Mouse (Mus musculus): Measurements from ENCODE around the gene Fbxw8.

Gene Fbxw8

DNA sequence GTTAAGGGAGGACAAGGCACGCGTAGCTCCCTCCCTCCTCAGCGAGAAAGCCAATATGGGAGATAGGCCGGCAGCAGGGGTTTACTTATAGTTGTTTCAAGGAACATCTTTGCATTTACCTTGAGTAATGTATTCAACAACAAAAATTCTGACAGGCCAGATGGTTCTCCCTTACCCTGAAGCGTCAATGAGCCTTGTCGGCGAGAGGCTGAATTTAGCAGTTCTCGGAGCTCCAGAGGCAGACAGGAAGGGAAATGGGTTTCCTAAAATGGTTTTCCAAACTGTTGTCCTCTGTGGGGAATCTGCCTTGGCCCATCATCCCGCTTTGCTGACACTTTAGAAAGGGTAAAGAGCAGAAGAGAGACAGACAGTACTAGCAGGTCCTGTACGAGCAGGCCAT lies 48.6 kb downstream of the Fbxw8 start:
- DNase-seq, result peak in 1 of 2 experiments; percentile 27

DNA sequence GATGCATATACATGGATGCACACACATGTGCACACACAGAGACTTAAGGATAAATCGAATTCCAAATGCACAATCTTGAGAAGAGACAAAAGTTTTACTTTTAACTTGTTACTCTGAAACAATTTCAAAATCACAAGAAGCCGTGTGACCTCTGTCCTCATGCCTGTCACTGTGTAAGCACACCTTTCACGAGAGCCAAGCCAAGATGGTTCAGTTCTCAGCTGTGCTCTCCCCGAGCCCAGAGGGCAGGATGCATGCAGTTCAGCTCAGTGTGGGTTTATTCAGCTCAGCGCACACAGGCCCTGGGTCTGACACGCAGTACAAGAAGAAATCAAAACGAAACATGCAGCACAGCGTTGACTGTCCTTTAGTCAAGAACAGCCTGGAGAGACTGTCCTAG lies 49.7 kb downstream of the Fbxw8 start:
- no peak for DNase-seq

DNA sequence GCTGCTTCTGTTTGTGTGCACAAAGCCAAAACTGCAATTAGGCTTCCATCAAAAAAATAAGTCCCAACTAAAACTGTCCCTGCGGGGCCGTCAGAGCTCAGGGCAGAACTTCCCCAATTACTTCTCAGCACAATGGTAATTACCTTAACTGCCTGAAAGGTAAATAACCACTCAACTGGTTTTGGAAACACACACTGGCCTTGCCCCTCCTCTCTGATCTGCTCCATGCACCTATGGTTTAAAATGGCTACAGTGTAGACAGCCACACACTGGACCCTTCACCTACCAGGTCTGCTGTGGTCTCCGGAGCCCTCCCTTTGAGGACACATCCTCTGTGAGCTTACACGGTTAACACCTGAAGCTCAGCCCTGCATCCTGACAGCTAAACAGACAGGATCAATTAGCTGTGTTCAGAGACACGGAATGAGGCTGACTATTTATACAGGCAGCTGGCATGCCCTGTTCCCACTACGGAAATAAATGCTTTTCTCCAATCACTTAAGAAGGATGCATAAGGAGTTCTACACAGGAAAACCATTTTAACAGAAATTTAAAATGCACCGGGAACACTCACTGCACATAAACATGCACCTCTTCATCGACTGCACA lies 55.3 kb downstream of the Fbxw8 start:
- DNase-seq, result no peak

DNA sequence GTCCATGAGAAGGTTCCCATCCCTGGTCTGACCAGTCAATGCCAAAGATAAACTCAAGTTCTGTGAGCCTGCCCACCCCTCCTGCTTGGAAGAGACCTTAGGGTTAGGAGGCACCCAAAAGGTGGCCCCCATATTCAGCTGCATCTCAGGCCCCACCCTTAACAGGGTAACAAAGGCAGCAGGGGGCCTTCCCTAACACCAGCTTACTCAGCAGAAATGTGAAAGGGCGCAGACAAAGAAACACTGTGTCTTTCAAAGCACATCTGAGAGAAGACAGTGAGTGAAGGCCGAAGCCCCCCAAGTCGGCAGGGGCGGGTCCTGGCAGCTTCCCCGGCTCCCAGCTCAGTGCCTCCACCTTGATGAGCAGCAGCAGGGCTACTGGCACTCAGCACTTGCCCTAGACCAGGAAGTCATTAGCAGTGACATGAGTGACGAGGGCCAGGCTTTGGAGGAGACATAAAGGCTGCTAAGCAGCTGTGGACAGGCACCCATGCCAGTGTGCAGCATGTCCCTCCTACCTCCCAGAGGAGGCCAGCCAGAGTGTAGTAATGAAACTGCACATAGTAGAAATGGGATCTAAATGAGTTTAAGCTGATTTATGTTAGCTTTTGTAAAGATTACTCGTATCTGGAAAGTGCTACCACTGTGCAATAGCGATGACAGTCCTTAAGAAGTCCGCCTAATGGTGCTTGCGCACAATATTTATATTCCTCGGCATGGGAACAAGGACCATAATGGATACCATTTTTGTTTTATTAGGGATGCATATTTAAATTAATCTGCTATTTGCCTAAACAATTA lies 56.0 kb downstream of the Fbxw8 start:
- no peak for DNase-seq

DNA sequence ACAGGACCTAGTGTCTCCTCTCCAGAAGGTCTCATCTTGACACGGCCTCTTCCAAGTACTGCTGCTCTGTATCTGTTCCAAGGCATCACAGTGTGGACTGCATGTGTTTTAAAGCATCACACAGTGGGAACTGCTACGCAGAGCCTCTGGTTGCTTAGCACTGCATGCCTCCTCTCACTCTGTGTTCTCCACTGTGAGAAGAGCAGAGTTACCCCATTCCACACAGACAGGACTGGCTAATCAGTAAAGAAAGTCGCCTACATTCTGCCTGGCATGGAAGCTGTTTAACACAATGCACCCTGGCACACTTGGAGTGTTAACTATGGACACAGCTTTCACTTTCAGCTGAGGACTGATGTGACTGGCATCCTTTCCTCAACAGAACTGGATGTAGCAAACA lies 58.9 kb downstream of the Fbxw8 start:
- no peak for DNase-seq

DNA sequence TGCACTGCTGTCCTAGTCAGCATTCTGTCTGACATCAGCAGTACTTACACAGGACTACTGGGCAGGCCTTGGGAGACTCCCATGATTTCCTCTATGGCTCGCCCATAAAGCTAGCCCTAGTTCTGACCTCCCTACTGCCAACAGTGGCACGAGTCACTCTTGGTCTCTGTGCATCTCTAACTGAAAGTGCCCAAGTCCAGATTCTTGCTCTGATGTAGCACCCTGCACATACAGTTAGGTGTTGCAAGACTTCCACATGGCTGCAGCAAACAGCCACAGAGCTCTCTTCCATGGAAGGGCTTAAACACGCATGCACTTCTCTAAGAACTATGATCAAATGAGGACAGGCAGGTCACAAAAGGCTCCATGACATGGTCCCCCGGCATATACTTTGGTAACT lies 59.4 kb downstream of the Fbxw8 start:
- DNase-seq, result no peak

DNA sequence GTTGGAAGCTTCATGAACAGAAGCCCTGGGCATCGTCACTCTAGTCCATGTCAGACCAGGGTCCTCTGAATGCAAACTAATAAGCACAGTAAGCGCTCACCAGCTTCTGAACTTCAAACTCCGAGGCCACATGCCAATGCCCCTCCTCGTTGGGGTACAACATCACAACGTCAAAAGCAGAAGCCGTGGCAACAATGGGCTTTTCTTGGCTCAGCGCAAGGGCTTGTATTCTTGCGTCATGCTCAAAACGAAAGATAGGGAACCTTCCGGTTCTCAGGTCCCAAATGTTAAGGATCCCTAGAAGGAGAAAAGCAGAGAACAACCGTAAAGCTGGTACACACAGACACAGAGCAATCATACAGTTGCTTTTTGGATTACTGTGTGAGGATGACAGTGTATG lies 59.8 kb downstream of the Fbxw8 start:
- no peak for DNase-seq

DNA sequence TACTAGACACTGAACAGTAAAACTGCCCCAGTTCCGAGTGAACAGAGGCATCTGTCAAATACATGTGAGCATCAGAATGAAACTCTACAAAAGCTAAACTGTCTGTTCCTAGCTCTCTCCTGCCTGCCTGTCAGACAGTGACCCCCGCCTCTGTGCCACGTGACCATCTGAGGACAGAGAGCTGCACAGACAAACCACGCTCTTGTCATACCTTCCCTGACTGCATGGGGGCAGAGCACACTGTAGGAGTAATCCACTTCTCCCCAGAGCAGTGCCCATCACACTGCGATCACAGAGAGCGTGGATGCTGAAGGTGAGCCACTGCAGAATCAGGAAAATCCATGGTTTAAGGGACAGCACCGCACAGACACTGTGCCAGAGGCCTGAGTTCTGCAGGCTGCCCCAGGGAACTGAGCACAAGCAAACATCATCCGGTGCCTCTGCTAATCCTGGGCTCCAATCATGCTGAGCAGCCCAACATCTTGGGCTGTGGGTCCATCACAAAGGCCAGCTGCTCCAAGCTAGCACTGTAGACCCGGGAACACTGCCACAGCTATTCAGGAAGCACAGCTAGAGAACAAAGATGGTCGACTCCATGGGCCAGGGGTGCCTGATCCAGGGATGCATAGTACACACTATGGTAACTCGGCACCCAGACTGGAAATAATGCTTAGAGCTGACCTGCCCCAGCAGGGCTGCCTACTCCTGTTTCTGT lies 61.8 kb downstream of the Fbxw8 start:
- DNase-seq, result peak; percentile 42 to 68

DNA sequence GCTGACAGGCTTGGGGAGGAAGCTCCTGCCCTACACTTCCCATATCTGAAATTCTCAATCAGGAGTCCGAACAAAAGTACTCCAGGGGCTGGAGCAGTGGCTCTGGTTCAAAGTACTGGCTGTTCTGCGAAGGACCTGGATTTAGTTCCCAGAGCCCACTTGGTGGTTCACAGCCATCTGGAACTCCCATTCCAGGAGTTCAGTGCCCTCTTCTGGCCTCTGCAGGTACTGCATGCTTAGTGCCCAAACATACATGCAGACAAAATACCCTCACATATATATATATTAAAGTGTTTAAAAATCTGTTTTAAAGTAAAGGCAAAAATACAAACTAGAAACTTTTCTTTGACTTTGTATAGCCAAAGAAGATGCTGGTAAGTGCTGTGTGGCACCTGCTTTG lies 64.4 kb downstream of the Fbxw8 start:
- peak in 1 of 2 experiments; percentile 65 for DNase-seq

DNA sequence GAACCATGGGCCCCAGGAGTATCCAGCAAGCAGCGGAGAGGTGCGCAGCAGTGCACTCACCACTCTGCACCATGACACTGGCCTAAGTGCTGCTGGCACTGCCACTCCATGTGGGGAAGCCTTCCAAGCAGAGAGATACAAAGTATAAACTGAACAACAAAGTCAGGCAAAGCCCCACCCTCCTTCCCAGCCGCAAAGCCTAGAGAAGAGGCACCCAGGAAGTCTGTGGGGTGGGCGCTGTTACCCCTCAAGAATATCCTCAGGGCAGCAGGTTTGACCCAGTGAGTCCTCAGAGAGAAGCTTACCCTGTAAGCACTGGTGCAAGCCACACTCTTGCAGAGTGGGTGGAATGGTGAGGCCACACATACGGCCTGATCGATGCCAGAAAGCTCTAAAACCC lies 65.2 kb downstream of the Fbxw8 start:
- DNase-seq, result no peak

DNA sequence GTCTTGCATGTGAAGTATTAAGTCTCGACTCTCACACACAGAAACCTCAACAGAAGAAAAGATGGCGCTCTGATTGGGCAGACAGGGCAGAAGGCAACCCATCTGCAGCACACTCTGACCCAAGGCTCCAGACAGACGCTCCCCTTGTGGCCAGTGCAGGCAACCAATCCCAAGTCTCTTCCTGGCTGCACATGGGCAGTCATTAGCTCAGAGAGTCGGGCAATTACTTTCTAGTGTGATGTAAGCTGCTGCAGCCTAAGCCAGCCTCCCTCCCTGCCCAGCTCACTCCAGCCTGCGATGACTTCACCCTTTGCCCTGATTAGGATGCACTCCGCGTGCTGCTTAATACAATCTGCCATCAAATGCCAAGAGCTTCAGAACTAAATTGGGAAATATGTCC lies 66.2 kb downstream of the Fbxw8 start:
- peak; percentile 71 to 72 for DNase-seq

DNA sequence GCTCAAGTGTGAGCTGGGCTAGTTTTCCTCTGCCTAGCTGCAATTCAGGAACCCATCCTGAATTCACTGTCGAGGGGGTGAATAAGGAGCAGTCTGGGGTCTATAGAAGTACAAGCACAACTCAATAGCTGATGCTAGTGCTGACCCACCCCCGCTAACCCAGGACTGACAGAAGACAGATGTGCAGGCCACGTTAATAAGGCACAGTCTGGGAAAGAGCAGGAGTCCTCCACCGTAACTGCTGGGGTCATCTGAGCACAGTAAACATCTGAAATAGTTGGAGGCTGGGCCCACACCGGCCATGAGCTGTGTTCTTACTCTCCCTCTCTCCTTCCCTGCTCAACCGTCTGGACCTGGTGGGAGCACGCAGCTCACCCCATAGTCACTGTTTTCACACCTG lies 68.3 kb downstream of the Fbxw8 start:
- no peak for DNase-seq

DNA sequence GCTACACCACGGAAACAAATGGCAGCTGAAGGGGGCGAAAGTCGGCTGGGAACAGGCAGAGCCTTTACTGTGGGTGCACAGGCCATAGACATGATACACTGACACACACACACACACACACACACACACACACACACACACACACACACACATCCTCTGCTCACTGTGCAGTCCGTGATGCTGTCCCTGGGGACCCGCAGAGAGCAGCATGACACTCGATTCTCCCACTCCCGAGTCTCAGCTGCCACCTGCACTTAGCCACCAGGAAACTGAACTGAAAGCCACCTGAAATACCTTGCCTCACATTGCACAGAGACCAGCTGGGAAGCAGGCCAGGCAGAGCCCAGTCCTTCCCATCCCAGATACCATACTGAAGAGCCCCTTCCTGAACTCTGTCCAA lies 70.0 kb downstream of the Fbxw8 start:
- peak in 1 of 2 experiments; percentile 38 for DNase-seq

DNA sequence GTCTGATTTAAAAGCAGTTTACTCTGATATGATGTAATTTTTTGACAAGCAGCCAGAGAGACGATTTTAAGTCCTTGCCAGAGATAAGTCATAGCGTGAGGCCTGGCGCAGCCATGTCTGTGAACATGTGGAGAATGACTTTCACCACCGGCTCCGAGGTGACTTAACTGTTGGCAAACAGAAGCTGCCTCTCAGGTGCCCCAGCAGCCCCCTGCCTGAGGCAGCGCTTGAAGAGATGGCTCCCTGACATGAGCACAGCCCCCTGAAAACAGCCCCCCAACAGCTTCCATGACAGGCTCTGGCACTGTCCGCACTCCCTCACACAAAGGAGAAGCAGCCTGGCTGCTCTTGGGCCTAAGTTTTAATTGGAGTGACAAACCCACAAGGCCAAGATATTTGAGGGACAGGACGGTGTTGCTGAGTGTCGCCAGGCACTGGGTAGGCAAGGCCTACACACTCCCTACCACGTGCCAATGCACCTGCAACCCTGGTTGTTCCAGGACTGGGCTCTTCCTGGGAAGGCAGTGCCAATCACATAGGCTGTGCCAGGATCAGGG lies 71.0 kb downstream of the Fbxw8 start:
- DNase-seq, result peak; percentile 33 to 46

DNA sequence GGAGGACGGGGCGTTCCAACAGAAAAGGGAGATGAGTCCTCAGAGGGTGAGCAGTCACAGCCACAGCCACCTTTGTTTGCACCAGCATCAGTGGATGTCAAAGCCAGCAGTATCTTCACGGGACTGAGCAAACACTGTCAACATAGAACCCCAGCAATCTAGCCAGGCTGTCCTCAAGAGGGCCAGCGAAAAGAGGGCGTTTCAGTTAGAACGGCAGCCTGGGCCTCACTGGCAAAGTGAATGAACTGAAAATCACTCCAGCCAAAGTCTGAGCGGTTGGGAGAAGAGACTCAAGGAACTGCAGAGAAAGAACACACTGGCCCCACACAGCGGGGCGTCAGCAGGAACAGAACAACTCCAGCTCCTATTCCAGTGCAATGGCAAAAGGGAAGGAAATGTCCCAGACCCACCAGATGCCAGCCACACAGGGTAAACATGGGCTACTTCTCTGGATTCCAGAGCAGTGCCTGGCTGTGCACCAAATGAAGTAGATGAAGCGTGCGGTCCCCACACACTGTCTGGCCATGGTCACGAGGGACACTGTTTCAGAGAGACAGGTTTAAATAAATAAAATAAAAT lies 72.1 kb downstream of the Fbxw8 start:
- peak; percentile 43 to 54 for DNase-seq

DNA sequence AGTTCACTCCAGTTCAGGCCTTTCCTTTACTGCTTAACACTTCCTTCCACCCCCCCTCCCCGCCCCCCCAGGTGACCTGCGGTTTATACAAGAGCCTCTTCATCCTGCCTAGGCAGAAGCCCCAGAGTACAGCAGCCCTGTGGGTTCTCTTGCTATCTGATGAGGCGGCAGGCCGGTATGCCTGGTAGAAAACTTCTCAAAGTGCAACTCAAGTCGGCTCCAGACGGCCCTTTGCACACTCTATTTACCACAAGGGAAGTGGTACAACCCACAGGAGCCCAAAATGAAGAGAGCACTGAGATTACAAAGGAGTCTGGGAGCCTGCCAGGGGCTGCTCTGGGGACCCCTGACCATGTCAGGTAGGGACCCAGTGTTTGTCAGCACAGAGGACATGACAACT lies 73.3 kb downstream of the Fbxw8 start:
- DNase-seq, result peak in 1 of 2 experiments; percentile 17

DNA sequence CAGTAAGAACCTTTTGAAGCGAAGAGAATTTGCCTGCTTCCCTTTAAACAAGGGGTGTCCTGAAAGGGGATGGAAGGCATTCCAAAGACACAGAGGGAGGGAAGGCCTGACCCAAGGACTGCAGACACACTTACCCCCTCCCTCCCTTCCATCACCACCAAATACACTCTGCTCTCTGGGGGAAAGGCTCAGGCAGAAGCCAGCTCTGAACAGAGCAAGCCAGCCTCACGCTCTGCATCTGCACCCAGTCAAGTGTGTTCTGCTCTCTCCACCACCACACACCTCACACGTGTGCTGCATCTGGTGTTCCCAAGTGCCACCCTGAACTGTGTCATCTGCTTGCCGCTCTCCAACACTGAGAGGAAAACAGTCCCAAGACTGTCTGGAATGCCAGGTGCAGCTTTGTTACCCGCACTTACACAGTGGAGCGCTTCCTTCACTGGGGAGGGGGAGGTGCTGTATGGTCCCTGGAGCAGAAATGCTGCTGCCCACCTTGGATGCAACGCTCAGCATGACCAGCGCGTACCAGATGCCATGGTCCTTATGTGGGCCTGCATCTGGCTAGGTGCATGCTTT lies 73.8 kb downstream of the Fbxw8 start:
- peak in 1 of 2 experiments; percentile 11 for DNase-seq

DNA sequence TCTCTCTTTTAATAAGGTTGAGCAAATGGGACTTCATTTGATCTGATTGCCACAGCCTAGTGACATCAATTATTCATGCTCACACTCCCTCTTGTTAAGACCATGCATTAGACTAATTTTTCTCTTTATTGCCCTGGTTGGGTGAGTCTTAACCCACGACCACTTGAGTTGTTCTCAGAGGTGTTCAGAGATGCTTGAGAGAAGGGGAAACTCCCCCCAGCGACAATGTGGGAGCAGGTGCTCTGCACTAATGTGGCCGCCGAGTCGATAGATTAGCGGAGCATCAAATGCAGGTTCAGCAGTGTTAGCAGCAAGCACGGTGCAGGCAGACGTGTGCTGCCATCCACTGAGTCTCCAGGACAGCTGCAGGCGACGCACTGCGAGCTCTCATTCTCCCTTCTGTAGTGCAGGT lies 75.4 kb downstream of the Fbxw8 start:
- DNase-seq, result peak in 1 of 2 experiments; percentile 8

DNA sequence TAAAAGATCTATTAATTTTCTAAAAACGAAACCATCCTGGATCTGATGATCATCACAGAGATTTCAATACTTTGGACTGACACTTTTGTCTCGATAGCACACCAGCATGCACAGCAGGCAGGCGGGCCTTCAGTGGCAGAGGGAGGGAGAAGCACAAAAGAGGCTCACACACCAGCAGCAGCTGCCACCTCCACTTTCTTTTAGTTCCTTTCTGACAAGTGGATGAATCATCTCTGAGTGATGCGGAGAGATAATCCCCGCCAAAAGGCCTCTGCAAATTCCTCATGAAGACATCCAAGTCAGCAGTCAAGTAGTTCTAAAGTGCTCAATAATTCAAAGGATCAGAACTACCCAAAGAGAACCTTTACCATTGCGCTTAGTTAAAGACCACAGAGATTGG lies 75.9 kb downstream of the Fbxw8 start:
- peak in 1 of 2 experiments; percentile 5 for DNase-seq

DNA sequence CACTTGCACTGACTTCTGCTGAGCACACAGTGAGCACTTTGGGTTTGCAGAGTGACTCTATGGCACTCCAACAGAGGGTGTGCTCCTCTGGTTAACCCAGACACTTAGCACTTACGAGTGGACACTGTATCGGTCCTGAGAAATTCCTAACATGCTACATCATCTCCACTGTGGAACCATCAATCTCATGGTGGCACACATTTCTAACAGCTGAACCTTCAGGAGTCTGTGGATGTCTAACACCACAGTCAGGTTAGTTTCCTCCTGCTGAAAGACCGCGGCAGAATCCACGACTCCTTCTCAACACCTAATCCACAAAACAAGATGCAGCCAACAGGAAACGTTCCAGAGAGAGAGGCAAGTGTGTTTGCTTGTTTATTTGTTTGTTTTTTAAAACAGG lies 76.7 kb downstream of the Fbxw8 start:
- peak in 1 of 2 experiments; percentile 7 for DNase-seq

DNA sequence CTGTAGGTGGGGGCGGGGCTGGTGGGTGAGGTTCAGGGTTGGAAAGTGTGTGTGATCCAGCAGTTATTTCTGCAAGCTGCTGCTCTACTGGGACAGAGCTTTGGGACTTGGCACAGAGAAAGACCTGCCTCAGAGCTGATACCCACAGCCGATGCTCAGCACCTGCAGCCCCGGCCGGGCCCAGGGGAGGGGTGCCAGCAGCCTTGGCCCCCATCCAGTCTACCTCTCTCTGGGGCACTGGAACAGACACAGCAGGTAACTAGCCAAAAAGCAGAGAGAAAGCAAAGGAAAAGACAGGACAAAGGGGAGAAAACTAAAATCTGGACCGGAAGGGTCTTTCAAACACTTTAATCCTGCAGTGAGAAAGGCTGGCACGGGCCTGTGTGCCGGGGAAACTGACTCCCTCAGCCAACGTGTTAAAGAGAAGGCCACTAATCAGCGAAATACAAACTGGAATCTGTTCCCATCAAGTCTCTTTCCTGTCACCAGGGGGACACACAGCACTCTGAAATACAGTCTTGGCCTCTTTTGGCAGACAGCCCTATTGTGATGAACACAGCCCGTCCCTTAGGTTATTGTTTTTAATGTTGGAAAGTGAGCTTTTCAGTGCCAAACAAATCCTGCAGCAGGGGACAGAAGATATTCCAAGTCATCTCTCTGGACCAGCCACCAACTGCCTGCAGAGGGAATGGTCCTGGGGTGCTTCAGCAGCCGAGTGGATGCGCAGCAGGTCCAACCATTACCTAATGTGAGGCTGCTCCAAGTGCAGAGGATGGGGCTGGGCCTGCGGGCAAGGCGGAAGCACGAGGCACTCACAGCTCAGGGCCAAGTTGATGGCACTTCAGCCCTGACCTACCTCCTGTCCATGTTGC lies 78.3 kb downstream of the Fbxw8 start:
- peak; percentile 69 to 76 for DNase-seq

All from cerebellum, postnatal 25 days (tissue).